Mouse (Mus musculus) ES-E14 (cell line): ENCODE measurements around the gene Tm2d1.

Experiments
- CHD2 ChIP-seq: IDR thresholded peaks from 2 replicates; pipeline ENCODE4 v1.6.1; 2014; ENCODE audit warnings: mild to moderate bottlenecking, low read depth, low read length, inconsistent platforms
- HCFC1 ChIP-seq: IDR thresholded peaks from 2 replicates; pipeline ENCODE4 v1.6.1; 2012; ENCODE audit warnings: low read length, inconsistent platforms, borderline replicate concordance; ENCODE audit not compliant: insufficient read depth
- MAFK ChIP-seq: IDR thresholded peaks from 2 replicates; pipeline ENCODE4 v1.6.1; 2014; ENCODE audit warnings: mild to moderate bottlenecking, low read depth, low read length, inconsistent platforms; ENCODE audit not compliant: insufficient read depth
- ZC3H11A ChIP-seq: IDR thresholded peaks from 2 replicates; pipeline ENCODE4 v1.6.1; 2012; ENCODE audit warnings: low read depth, mild to moderate bottlenecking, inconsistent platforms, low read length, borderline replicate concordance
- ZNF384 ChIP-seq: IDR thresholded peaks from 2 replicates; pipeline ENCODE4 v1.6.1; 2012; ENCODE audit warnings: low read depth, low read length, inconsistent platforms

- TF ChIP-seq CHD2 (no peak), ZNF384 (no peak), MAFK (no peak), HCFC1 (no peak), ZC3H11A (no peak)
These were observed 66.0 kb downstream of the Tm2d1 start for GRCm38 (mm10) chr4:98317149-98317548.
